Mouse (Mus musculus) adrenal gland, adult (tissue): ENCODE data around the gene Mcl1.

Experiments used
- DNase-seq, 2 experiments: peaks; one replicate each; pipeline ENCODE4 v3.0.0; 2022 to 2023; ENCODE audit warnings: low spot score in 1 of 2; ENCODE audit not compliant: inconsistent age in 2 of 2

Gene Mcl1

DNA sequence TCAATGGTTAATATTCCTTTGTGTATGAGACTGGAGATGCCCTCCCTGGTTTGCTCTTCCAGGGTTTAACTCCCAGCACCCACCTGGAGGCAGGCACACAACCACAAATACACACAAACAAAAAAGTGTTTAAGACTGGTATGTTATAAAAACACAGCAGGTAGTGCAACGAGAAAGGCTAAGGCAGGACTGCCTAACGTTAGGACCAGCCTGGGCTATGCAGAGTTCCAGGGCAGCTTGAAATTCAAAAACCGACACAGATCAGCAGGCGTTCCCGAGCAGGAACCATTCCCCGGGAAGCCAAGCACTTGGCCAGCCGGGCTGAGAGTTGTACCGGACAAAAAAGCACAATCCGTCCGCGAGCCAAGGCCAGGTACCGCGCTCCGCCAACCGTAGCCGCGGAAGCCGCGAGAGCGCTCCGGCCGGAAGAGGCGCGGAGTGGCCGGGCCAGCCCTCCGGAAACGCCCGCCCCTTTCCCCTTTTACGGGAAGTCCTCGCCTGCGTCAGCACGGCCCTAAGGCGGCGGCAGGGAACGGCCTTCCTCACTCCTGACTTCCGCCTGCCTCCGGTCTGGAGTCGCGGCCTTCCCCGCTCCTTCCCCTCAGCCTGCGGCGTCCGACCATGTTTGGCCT lies at the start of gene Mcl1:
Gene Mcl1 (plus strand): TSS at position 553 of the 632 bp plus-strand sequence.
- DNase-seq = peak; percentile 97 to 99

- DNase-seq = no peak
Observed at GRCm38 (mm10) chr3:95609195-95609594, 49.4 kb upstream of the Mcl1 start.

GRCm38 (mm10) chr3:95613996-95614395 lies 44.6 kb upstream of the Mcl1 start:
- no peak for DNase-seq

DNA sequence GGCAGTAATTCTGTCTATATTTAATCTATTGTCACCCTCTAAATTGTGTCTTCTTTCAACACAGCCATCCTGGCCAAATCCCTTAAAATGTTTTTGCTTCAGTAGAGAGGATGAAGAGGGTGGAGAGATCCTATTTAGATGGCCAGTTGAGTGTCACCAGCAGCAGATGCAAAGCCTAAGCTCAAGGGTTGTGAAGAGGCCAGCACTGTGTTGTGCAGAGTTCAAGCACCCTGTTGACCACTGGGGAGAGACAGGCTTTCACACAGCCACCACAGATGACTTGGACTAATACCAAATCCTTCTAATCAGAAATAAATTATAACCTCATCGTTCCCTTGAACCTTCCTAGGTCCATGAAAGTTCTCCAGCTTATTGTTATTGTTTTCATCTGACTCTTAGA lies 40.1 kb upstream of the Mcl1 start:
- no peak for DNase-seq

- DNase-seq = peak in 1 of 2 experiments; percentile 32
Observed at GRCm38 (mm10) chr3:95621241-95621640, 37.3 kb upstream of the Mcl1 start.

- DNase-seq = peak in 1 of 2 experiments; percentile 39
Observed at GRCm38 (mm10) chr3:95622421-95622820, 36.2 kb upstream of the Mcl1 start.

- peak in 1 of 2 experiments; percentile 32 for DNase-seq
Observed at GRCm38 (mm10) chr3:95623551-95623950, 35.0 kb upstream of the Mcl1 start.

DNA sequence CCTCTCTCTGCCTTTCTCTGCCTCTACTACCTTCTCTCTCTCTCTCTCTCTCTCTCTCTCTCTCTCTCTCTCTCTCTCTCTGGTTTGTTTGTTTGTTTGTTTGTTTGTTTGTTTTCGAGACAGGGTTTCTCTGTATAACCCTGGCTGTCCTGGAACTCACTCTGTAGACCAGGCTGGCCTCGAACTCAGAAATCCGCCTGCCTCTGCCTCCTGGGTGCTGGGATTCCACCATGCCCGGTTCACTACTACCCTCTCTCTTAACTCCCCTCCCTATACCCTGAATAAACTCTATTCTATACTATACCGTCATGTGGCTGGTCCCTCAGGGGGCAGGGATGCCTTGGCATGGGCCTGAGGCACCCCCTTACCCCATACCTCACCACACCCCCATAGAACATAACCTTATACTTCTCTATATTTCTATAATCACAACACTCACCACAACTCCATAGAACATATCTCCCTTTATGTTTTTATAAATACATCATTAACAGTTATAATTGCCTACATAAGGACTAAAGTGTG lies 34.5 kb upstream of the Mcl1 start:
- peak in 1 of 2 experiments; percentile 55 for DNase-seq

DNA sequence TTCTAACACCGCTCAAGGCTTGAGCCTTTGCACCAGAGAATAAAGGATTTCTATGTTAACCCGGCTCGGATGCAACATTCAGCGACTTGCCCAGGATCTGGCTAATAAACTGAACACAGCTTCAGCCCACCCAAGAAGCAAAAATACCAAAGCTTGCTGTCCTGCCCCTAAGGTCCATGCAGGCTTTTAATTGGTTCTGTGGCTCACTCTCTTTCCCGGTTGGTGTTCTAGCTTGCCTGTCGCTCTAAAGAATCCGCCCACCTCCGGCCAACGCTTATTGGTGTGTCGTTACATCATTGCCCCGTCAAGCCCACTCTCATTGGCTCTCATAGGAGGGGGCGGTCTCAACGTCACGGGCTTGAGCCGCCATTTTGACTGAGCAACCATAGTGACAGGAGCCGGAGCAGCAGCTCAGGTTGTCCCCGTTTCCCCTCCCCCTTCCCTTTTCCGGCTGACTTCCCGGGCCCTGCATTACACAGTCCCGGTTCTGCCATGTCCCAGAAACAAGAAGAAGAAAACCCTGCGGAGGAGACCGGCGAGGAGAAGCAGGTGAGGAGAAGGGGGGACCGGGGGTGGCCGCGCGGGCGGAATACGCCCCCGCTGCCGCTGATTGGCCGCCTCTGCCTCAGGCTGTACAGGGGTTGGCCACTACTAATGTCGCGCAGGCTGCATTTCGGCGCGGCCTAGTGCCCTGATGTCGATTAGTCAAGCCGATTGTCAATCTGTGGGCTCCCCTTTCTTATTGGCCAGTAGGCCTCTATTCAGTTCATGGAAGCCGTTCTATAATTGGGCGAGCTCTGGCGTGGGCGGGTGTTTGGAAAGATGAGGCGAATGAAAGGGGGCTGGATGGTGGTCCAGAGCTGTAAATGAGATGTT lies 33.7 kb upstream of the Mcl1 start, which contains the start of gene Ensa:
Gene Ensa (plus strand): TSS at position 366 of the 876 bp plus-strand sequence.
- DNase-seq = peak; percentile 98 to 100

DNA sequence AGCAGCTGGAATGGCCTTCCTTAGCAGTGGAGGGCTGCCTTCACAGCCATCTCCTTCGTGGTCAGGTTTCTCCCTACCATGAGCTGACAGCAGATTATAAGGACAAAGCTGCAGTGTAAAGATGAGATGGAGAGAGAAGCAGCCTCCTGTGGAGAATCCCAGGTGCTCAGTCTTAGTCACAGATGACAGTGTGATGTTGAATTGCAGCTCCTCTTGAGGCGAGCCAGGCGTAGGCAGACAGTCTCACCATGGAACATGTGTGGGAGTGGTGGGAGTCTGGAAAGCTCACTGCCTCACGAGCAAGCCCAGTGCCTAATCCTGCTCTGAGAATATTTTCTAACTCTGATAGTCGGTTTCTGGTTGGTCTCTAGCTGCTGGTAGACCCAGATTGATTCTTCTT lies 30.8 kb upstream of the Mcl1 start:
- DNase-seq = peak in 1 of 2 experiments; percentile 44

GRCm38 (mm10) chr3:95629755-95630154 lies 28.8 kb upstream of the Mcl1 start:
- peak; percentile 82 to 86 for DNase-seq

- peak in 1 of 2 experiments; percentile 59 for DNase-seq
Observed at GRCm38 (mm10) chr3:95630856-95631255, 27.7 kb upstream of the Mcl1 start.

- peak in 1 of 2 experiments; percentile 54 for DNase-seq
Observed at GRCm38 (mm10) chr3:95631304-95631703, 27.3 kb upstream of the Mcl1 start.

GRCm38 (mm10) chr3:95632648-95633588 lies 25.7 kb upstream of the Mcl1 start:
- peak in 1 of 2 experiments; percentile 77 for DNase-seq

DNA sequence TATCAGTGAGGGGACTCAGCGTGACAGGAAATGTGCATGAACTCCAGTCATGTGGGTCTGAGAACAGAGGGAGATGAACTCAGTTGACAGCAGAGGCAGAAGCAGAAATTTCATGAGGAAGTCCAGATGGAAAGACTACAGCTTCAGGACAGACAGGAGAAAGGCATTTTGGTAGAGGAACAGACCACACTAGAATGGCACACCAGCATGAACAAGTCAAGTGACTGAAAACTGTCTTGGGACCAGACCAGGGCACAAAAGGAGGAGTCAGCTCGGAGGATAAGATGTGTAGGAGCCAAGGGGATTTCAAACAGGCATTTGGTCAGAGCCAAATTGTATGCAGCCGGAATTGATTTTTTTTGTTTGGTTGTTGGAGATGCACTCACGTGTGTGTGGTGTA lies 23.0 kb upstream of the Mcl1 start:
- peak in 1 of 2 experiments; percentile 60 for DNase-seq

- DNase-seq = no peak
Observed at GRCm38 (mm10) chr3:95636072-95636471, 22.5 kb upstream of the Mcl1 start.

- no peak for DNase-seq
Observed at GRCm38 (mm10) chr3:95639694-95640093, 18.9 kb upstream of the Mcl1 start.

DNA sequence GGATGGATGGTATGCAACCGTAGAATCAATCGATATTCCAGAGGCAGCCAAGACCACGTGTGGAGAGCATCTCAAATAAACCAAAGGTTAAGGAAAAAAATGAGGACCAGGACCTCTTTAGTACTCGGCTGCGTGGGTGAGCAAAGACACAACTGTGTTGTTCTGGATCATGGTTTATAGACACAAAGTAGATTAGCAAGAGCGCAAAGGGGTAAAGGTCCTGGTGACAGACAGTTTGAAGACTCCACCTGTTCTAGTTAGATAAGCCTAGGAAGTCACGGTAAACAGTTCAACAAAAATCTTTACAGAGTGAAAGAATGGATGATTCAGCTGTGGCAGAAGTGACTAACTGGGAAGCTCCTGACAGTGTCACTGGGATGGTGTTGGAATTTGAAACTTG lies 15.5 kb upstream of the Mcl1 start:
- DNase-seq = no peak

GRCm38 (mm10) chr3:95645313-95646235 lies 13.0 kb upstream of the Mcl1 start:
- peak in 1 of 2 experiments; percentile 60 for DNase-seq

DNA sequence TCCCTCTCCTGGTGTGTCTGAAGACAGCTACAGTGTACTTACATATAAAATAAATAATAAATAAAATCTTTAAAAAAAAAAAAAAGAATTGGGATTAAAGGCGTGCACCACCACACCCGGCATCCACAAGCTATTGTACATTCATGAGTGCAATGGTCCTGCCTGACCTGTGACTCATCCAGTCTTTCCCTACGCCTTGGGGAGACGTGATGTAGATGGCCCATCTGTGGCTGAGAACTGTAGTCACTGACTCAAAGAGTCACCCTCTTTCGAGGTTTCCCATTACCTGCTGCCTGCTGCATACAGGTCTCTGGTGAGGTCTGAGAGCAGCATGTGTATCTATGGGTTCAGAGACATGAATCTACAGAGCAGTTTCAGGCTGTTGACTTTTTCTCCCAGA lies 10.6 kb upstream of the Mcl1 start:
- DNase-seq = no peak
